13 mouse cellular contexts compared by ENCODE assay signal in the genomic region with DNA sequence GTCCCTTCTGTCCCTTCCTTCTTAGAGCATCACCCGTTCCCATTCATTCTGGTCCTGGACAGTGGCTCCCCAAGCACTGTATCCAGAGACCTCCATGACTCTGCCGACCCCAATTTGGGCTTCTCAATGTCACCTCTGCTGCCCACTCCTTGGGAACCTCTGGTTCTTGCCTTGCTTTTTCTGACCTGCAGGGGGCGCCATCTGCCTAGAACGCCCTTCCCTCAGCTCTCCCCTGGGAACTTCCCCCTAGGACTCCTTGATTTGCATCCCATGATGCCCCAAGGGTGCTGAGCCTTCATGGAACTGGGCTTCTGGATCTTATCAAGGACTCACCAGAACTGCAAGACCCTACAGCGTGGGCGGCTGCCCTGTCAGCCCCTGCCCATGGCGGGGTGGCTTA.
DNase-seq lines count a peak whose midpoint lies in the region; ATAC-seq and TF ChIP-seq lines count a peak whose summit lies in the region.
"Had no signal": no experiment of that assay in that cellular context is flagged by ENCODE, and none has a peak within 500 bp of the region (broad histone marks: within the 10 kb centered on the region; RNA-seq: fewer than 3 reads in every experiment).

No protein-coding gene starts in this region.

- 66% methylated on average over 7 of the region's 7 CpGs for WGBS in cerebellum, adult 2 months
- 65% methylated on average over 7 of the region's 7 CpGs for WGBS in liver, postnatal 0 days (ENCODE audit: insufficient replicate concordance)

- no peak overlapping the region for H3K4me3 ChIP-seq in cerebellum, adult 2 months (replicated peaks; ENCODE audit: insufficient read depth, low read depth, low read length)
- no peak overlapping the region for H3K4me3 ChIP-seq in liver, postnatal 0 days (ENCODE audit: low read depth, low read length)
- H3K4me3 ChIP-seq in ES-Bruce4 (ENCODE audit: low read depth, low read length): no peak overlapping the region
- H3K4me3 ChIP-seq: heart, embryonic 13.5 days; lung, embryonic 15.5 days; myocyte had no signal

- ATAC-seq in cerebellum, adult (ENCODE audit: insufficient number of reproducible peaks, low FRiP score, low TSS enrichment): no peak
- ATAC-seq in liver, postnatal 0 days: no peak
- ATAC-seq in megakaryocyte progenitor cell, adult 5-6 weeks (replicated peaks; ENCODE audit: poor library complexity): peak; percentile 41

- no peak overlapping the region for H3K9ac ChIP-seq in liver, postnatal 0 days (replicated peaks)
- no peak overlapping the region for H3K9ac ChIP-seq in ES-Bruce4 (ENCODE audit: low read depth, poor library complexity, severe bottlenecking)
- H3K9ac ChIP-seq: heart, embryonic 13.5 days; lung, embryonic 15.5 days had no signal

- no peaks in the 10 kb centered on the region for H3K36me3 ChIP-seq in liver, postnatal 0 days (replicated peaks; ENCODE audit: insufficient read depth, low read length)
- no peaks in the 10 kb centered on the region; the same call in 1 of the 2 replicates for H3K36me3 ChIP-seq in ES-Bruce4 (ENCODE audit: control insufficient read depth, insufficient read depth, low read length, poor library complexity, severe bottlenecking)
- H3K36me3 ChIP-seq: heart, embryonic 13.5 days; lung, embryonic 15.5 days had no signal

- no peak for TF ChIP-seq POLR2A in cerebellum, adult 2 months (IDR thresholded peaks at IDR 0.05; ENCODE audit: borderline replicate concordance, insufficient read depth, low read length)
- TF ChIP-seq POLR2A in ES-Bruce4 (IDR thresholded peaks at IDR 0.05; ENCODE audit: insufficient read depth, low read length): no peak

- no peak overlapping the region for H3K27ac ChIP-seq in cerebellum, adult 2 months (ENCODE audit: insufficient read depth, low read length)
- H3K27ac ChIP-seq in liver, postnatal 0 days (ENCODE audit: low read depth): no peak overlapping the region
- peak overlapping the region; percentile 62 for H3K27ac ChIP-seq in ES-Bruce4 (ENCODE audit: insufficient read depth, low read length)
- H3K27ac ChIP-seq: heart, embryonic 13.5 days; lung, embryonic 15.5 days had no signal

- H3K4me1 ChIP-seq in cerebellum, adult 2 months (ENCODE audit: control insufficient read depth, insufficient read depth, low read length): peaks cover 6% of the 10 kb centered on the region; the same call in 1 of the 2 replicates
- 0 out of 2 replicates have a peak, but pooled peaks cover 6% of the 10 kb centered on the region for H3K4me1 ChIP-seq in liver, postnatal 0 days (ENCODE audit: insufficient read depth)
- peaks cover 11% of the 10 kb centered on the region for H3K4me1 ChIP-seq in ES-Bruce4 (ENCODE audit: control insufficient read depth, insufficient read depth, low read length)
- H3K4me1 ChIP-seq: heart, embryonic 13.5 days had no signal

- TF ChIP-seq EP300 in liver, postnatal 0 days (IDR thresholded peaks at IDR 0.05; ENCODE audit: low read depth): no peak
- TF ChIP-seq EP300 in ES-Bruce4 (IDR thresholded peaks at IDR 0.05; ENCODE audit: insufficient read depth, low read depth, low read length): no peak

- no peak for DNase-seq in cerebellum, adult 2 months
- DNase-seq in liver, postnatal 0 days: no peak
- DNase-seq in liver: no peak
- DNase-seq in urinary bladder, adult 2 months (ENCODE audit: low spot score): no peak
- DNase-seq in embryo, embryonic 9.5 days (ENCODE audit: extremely low spot score): no peak
- DNase-seq: embryo, embryonic 11 days; kidney, postnatal 4 days had no signal

- peak; percentile 60; the same call in 1 of the 2 replicates for TF ChIP-seq CTCF in cerebellum, adult 2 months (IDR thresholded peaks at IDR 0.05; ENCODE audit: borderline replicate concordance, insufficient read depth, low read depth, low read length)
- peak; percentile 67 for TF ChIP-seq CTCF in liver, postnatal 0 days (IDR thresholded peaks at IDR 0.05; ENCODE audit: low read depth)
- peak; percentile 90 for TF ChIP-seq CTCF in ES-Bruce4 (IDR thresholded peaks at IDR 0.05; ENCODE audit: low read depth, low read length)

- no peak overlapping the region for H3K4me2 ChIP-seq in liver, postnatal 0 days (ENCODE audit: low read depth, low read length)
- H3K4me2 ChIP-seq: heart, embryonic 13.5 days; lung, embryonic 15.5 days had no signal

- no peaks in the 10 kb centered on the region for H3K27me3 ChIP-seq in cerebellum, adult 2 months (ENCODE audit: control insufficient read depth, insufficient read depth, low read length)
- 0 out of 2 replicates have a peak, but pooled peaks cover 6% of the 10 kb centered on the region for H3K27me3 ChIP-seq in liver, postnatal 0 days (ENCODE audit: insufficient read depth, low read length)
- H3K27me3 ChIP-seq in ES-Bruce4 (ENCODE audit: control insufficient read depth, insufficient read depth, low read length, poor library complexity, severe bottlenecking): no peaks in the 10 kb centered on the region

- no peaks in the 10 kb centered on the region for H3K9me3 ChIP-seq in liver, postnatal 0 days (ENCODE audit: low read length)
- no peaks in the 10 kb centered on the region for H3K9me3 ChIP-seq in ES-Bruce4 (replicated peaks; ENCODE audit: control insufficient read depth, insufficient read depth, low read length, poor library complexity, severe bottlenecking)
- H3K9me3 ChIP-seq: heart, embryonic 13.5 days; lung, embryonic 15.5 days had no signal
